Mouse (Mus musculus) activated CD4-positive, CD25-positive, alpha-beta regulatory T cell, adult 4 months (primary cell): ENCODE measurements around the gene Clstn3. TPM values are rescaled to one million over a fixed set of nuclear protein-coding genes. Genes with fewer than 3 reads are reported as not detected.
A peak's percentile ranks its signal among the peaks of the same experiment; 100 is the strongest.
"Not testable (repeated sequence)": the region's sequence is repeated elsewhere in the genome, so short reads cannot be mapped to it uniquely, and the experiment has no call there.

Experiments used
- ATAC-seq: one replicate; pipeline ENCODE4 v1.8.0; 2017
- polyA plus RNA-seq, 2 experiments: library from polyadenylated mRNA; unstranded; fragments of 100-300 nt; shearing (Covaris generic); gene quantifications; one replicate each; pipeline ENCODE4 v1.2.1; 2017

The Clstn3 gene
- polyA plus RNA-seq, 2 experiments from 2014 or later, result not detected

DNA sequence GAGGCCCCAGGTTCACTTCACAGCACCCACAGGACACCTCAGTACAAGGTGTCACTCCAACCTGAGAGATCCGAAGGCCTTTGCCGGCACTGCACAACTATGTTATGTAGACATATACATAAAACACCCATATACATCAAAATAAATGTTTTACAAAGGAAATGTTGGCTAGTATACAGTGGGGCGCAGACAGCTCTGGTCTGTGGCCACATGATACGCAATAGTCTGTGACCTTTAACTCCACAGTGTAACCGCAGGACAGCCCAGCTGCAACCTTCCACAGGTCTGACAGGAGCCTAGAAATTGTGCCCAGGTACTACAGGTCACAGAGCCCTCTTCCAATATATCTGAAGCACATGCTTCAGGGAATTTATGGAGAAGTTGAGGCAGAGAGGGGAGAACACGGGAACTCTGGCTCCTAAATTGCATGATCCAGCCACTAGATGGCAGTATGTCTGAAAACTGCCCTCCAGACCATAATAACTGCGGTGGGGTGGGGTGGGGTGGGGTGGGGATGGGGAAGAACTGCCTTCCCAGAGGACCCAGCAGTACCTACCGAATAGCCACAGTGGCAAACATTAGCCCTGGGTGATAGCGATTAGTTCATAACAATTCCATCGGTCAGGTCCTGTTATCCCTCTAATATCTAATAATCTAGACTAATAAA, 16.3 kb downstream of the Clstn3 start:
- no peak for ATAC-seq

DNA sequence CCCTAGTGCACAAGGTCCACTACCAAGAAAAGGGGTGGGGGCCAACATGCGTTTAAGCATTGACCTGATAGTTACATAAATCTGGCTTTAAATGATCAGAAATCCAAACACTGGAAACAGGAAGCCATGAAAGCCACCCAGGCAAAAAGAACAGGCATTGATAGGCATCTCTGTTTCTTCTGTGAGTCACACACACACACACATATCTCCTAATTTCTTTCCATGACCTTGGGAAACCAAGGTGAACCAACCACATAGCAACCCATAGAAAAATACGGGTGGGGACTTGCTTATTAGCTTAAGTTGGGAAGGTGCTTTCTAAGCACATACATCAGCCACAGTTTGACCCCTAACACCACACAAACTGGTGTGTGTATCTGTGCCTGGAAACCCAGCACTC, 17.2 kb downstream of the Clstn3 start:
- no peak for ATAC-seq

DNA sequence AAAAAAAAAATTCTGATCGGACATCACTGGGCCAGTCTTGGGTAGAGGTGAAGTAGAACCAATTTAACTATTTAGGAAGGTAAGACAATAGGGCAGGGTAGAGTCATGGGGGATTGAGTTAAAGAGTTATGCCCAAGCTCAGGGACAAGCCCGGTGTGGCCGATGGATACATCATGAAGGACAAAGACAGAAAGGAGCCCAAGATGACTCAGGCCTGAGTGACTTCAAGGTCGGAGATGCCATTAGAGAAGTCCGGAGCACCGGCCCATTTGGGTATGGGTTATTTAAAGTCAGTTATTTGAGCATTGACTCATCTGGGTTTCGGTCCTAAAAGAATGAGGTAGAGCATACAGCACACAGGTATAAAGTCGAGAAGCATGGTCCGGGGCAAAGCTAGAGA, 18.1 kb downstream of the Clstn3 start:
- no peak for ATAC-seq

DNA sequence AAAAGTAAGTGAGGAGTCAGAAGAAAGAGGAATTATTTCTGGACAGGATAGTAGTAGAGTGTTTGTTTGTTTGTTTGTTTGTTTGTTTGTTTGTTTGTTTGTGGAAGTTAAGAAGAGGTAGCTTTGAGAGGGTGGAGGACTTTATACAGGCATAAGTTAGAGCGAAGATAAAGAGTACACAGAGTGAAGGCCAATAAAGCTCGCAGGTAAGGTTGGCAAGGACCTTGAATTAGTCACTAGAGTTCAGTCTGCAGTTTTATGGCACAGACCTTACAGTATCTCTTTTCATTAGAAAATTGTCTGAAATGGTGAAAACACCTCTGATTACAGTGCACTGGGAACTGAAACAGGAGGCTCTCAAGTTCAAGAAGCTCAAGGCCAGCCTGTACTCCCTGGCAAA, 18.6 kb downstream of the Clstn3 start:
- ATAC-seq, result no peak

DNA sequence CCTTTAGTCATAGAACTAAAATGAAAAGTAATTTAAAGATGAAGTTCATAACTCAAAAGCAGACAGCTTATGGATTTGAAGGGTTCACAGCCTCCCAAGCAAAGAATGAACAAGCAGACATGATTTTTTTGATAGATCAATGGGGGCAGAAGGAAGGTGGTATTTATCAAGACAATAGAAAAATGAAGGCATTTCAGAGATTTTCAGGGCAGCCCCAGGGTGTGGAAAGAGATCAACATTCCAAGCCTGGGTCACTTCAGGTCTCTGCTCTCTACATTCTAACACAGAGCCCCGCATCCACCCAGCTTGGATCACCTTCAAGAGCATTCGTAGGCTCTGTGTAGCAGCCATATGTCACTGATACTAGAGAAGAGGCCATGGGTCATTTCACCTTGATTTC, 21.3 kb downstream of the Clstn3 start:
- ATAC-seq, result no peak

DNA sequence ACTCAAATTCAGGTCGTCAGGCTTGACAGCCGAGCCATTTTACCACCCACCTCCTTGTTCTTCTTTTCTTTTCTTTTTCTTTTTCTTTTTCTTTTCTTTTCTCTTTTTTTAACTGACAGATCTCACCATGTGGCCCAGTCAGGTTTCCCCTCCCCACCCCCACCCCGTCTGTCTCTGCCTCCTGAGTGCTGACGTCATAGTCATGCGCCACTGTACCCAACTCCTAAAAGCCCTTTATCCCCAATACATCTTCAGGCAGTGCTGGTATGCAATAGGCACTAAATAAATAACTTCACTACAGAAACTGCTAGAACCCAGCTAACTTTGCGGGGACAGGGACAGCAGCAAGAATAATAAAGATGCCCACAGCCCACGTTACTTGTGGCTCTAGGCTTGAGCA, 28.3 kb downstream of the Clstn3 start:
- ATAC-seq, result no peak

DNA sequence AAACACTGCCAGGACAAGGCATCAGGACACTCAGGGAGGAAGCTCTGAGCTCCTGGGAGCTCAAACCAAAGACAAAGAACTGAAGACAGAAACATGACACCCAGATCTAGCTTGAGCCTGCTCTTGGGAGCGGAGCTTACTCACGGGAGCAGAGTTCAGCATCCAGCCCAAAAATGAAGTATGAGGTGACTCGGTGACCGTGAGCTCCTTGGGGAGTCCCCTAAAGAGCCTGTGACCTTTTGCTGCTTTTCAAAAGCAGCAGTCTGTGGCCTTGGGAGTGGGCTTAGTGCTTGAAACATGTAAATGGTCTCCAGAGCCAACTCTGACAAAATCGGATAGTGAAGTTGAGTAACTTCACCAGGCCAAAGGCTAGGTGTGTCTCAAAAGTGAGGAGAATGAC, 29.4 kb downstream of the Clstn3 start:
- ATAC-seq, result no peak

DNA sequence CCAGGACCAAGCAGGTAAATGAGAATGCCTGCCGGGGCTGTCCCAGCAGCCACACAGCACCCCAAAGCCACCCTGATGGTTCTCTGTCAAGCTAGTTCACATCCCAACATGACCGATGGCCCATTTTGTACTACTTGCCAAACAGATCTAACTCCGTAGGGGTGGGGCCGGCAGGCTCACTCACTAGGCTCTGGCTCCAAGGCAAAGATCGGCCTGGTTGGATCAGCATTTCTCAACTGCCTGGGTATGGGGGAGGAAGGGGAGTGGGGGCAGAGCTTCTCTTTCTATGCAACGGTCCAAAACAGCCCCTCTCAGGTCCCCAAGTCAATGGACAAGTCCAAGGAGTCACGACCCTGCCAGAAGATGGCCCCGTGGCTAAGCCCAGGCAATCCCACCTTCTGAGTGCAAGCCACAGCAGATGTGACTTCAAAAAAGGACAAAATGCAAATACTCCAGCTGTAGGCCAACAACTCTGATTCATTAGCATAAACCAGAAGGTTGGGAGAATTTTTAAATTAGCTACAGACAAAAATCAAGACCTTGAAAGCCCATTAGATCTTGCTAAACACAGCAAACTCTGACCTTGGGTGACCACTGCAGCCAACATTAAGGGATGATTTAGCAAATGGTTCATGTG, 30.8 kb downstream of the Clstn3 start:
- ATAC-seq, result no peak

DNA sequence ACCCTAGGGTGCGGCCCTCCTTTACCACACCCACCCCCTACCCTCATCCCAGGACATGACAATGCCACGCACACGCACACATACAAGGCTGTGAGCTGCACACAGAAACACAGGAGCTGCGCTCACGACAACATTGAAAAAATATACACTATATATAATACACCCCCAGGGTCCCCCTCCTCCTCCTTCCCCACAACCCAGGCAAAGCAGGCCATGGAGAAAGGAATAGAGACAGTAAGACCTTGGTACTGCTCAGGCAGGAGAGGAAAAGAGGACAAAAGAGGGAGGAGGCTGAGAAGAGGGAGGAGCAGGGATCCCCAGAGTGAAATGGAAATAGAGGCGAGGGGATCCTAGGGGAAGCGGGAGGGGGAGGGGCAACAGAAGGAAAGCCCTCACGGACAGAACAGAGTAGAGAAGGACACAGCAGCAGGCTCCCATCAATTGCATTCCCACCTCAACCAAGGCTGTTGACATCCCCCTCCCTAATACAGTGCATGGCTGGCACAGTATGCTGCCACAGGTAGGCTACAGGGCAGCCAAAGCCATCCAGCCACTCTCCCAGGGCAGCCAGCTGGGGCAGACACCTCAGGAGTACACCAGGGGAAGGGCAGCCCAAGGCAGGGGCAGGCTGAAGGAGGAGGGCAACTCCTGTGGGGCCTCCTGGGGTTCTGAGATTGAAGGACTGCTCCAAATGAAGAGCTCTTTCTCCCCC, 33.7 kb downstream of the Clstn3 start:
- no peak for ATAC-seq

DNA sequence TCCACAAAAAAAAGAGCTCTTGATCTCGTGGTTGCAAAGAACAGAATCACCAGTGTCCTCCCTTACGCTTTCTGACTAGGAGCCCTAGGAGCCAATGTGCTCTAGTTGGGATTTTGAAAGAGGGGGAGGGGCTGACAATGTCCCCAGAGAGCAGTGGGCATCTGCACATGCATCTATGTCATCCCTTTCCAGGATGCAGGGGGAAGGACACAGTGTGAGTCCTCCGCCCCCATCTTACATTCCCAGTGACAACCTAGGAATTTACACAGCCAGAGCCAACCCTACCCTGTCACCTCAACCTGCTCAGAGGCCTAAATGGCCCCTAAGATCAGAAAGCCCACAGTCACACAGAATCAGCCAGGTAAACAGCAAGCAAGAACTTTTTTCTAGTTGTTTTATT, 34.2 kb downstream of the Clstn3 start:
- ATAC-seq, result no peak

DNA sequence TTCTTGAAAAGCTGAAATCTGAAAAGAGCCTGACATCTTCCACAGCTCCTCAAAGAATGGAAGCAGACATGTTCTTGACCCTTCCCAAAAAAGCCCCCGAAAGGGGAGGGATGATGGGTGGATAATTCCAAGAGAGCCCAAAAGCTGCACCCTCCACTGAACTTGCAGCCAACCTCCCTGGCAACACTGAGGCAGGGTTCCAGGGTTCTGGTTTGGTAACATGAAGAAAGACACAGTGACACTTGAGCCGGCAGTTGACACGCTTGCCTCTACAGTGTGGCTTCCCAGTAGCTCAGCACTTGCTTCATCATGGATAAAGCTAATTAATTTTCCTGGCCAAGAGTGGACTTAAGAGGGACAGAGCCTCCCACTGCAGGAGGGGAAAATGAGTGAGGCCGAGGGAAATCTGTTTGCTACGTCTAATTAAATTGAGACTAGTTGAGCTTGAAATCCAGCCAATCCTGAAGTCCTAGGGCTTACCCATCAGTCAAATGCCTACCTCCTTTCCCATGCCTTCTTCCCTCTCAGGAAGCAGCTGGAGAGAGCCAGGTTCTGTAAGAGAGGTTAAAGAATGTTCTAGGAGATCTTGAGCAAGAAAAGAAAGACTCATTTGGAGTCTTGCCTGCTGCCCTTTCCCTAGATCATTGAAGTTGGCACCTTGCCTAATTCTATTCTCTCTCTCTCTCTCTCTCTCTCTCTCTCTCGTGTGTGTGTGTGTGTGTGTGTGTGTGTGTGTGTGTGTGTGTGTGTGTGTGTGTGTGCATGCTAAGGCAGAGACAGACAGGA, 36.6 kb downstream of the Clstn3 start:
- no peak for ATAC-seq

DNA sequence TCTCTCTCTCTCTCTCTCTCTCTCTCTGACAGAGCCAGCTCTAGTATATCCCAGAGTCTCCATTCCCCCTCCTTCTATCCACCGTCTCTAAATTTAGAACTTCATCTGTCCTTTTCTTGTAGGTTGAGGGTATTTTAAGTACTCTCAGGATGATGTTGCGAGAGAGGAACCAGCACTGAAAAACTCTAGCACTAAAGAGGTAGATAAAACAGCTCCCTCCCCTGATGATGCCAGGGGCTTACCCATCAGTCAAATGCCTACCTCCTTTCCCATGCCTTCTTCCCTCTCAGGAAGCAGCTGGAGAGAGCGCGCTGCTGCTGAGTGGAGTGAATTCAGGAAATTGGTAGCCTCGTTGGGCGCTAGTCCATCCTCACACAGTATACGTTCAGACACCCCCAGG, 37.3 kb downstream of the Clstn3 start:
- ATAC-seq, result no peak

DNA sequence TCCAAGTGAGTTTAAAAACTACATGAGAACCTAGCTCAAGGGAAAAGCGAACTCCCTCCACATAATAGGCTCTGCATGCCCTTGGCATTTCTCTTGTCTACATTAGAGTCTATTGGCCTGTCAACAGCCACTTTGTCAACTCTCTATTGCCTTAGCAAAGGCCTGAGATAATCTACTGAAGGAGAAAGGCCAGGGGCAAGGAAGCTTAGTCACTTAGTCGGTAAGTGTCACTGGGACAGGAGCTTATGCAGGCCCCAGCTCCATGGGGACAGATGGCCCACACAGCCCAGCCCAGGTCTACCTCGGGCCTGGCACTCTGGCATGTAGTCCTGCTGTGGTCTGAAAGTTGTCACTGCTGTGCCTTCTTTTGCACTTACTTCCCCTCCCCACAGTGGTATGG, 38.0 kb downstream of the Clstn3 start:
- no peak for ATAC-seq

DNA sequence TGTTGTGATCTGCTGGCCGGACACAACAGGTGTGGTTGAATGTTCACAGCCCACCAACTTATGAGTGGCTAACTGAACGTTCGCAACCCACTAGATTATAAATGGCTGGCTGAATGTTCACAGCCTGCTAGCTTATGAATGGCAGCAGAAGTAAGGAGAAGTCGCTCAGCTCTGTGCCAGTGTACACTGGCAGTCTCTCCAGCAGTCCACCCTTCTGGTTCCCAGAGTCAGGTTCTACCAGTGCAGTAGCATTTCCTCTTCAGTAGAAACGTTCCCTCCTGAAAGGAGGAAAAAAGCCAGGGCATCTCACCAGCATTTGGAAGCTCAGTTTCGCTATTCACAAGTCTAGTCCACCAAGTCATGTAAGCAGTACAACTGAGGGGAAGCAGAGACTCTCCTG, 39.1 kb downstream of the Clstn3 start:
- no peak for ATAC-seq

DNA sequence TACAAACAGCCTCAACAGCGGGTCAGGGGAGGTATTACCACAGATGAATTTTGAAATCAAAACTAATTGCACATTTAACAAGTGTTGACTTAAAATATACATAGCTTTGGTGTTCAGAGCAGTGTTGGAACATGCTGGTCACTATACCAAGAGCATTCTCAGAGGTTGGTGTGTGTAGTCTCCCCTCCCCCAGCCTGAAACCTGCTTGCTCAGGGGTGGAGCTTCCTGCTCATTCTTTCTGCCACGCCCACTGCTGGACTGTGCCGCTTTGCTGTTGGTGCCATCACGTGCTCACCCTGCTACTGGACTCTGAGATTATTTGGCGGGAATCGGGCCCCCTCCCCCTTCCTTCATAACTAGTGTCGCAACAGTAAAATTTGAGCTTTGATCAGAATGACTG, 39.6 kb downstream of the Clstn3 start:
- not testable (repeated sequence) for ATAC-seq

DNA sequence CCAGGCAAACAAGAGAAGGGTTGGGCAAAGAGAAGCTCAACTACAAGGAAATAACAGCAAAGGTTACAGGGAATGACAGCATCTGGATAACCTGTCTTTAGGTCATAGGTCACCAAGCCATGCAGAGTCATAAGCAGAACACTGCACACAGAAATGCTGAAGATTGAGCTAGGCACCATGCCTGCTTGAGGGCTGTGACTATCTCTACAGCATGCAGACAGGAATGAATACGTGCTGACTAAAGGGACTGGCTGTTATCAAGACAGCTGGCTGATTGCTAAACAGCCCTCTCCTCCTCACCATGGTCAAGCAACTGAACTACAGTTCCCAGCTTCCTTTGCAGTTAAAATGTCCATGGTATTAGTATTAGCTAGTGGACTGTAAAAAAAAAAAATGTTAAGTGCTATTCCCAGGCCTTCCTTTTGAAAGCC, 40.5 kb downstream of the Clstn3 start:
- ATAC-seq, result no peak

DNA sequence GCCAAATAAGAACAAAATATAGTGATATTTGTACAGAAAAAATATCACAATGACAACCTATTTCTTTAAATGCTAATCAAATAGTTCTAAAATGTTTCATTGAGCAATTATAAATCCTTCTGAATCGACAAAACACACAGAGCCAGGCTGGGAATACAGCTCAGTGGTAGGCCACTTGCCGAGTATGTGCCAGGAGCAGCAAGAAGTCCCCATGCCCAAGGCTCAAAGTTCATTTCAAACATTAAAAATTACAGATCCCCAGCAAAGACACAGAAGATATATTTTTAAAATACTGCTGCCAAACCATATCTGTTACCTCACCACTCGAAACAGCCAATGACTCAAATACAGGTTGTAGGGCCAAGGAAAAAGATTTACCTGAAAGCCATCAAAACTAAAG, 45.9 kb downstream of the Clstn3 start:
- ATAC-seq, result no peak

DNA sequence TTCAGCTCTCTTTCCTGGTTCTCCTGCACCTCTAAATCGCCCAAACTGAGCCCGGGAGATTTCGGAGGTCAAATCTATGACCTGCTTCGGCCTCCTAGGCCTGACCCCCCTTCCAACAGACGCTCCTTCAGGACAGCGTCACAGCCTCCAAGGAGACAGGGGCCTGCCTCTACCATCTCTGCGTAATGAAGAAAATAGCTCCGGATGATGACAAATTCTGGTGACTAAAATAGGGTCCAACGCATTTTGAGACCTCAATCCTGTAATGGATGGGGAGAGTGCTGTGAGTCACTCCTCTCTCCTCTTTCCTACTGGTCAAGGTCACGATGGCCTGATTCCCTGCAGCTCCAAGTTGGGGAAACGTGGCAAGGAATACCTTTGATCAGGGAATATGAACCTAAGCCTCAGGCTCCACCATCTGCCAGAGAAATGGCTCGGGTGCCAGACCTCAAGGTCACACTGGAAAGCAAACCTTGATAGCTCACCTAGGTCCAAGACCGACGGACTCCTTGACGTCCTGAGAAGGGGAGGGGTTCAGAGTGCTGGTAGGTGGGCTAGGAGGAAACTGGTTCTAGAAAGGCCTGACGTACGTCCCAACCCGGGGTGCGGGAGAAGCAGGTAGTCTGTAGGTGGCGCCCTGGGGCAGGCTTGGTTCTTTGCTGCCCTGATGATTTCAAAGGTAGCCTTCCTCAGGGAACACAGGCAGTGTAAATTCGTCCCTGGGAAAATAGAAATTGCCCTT, 49.1 kb downstream of the Clstn3 start:
- ATAC-seq, result peak; percentile 72

DNA sequence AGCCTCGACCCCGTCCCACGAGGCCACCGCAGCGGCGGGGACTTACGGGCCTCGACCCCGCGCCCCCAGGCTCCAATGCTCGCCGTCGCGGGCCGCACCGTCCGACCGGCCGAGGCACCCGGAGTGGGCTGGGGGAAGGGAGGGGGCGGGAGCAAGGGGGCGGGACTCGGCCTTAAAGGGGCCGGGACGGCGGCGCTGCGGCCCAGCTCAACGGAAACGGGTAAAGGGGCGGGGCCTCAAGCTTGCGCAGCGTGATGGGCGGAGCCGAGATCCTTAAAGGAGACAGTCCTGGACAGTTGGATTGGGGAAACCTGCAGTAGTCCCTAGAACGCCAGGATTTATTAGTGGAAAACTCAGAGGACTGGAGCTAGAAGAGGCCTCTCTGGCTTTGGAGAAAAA, 49.7 kb downstream of the Clstn3 start, which contains the start of gene Pex5:
TSS of gene Pex5 (minus strand) at position 141 of the 399 bp plus-strand sequence.
- ATAC-seq, result peak; percentile 92

DNA sequence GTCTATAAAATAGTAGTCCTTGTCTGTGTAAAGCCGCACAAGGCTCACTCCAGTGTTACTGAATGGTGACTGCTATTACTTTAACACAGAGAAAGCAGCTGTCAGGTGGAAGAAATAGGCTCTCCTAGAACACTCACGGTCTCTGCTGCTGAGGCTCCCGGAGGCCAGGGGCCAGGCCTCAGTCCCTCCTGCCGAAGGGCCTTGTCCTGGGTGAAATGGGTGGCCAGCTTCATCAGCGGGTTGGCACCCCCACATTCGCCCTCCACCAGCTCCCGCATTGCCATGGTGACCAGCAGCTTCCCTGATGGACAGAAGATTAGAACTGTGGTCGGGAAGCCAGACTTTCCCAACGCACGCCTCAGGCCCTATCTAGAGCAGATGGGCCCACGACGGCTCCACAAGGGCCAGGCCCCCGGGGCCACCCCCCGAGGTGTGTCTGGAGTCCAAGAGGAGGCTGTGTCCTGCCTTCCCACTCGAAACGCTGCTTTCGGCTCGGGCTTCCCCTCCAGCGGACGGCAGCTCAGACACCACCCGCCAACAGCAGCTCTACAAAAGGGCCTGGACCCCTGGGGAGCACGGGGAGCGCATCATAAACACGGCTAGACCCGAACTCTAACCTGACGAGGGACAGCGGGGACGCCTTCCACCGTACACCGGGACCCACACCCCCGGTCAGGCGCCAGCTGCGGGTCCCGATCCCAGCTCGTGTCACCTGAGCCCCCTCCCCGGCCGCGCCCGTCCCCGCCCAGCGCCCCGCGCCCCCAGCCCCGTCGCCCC, 50.3 kb downstream of the Clstn3 start:
- ATAC-seq, result no peak

DNA sequence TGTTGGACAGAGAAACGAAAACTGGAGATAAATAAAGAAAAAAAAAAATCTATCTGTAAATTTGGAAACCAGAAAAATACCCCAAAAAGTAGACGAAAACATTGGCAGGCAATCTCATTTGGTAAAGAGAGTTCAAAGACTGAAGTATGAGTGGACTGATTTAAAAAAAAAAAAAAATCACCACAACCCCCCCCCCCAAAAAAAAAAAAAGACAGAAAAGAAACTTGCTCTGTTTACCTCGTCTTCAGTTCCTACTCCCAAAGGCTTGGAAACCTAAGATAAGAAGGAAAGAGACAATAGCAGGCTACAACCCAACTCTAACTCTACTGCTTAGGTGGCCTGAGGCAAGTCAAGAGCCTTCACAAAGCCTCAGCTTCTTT, 50.8 kb downstream of the Clstn3 start:
- no peak for ATAC-seq

DNA sequence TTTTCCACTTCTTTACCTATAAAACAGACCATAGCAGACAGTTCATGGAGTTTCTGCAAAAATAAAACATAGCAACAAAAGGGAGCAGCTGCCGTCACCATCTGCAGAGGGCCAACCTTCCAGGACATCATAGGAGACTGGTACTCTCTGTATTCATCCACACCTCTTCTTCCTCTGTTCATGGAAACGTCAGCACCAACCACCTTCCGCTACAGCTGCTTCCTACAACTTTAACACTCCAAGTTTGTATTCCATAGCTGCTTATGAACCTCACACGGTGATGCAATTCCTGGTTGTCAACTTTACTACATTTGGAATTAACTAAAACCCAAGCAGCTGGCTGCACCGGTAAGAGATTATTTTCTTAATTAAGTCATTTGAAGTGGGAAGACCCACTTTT, 56.2 kb downstream of the Clstn3 start:
- ATAC-seq, result no peak
